Mouse (Mus musculus) midbrain, embryonic 10.5 days (tissue): ENCODE measurements around the gene Cnpy3. TPM values are rescaled to one million over a fixed set of nuclear protein-coding genes. Genes with fewer than 3 reads are reported as not detected.

ENCODE experiments used
- DNase-seq: peaks from one replicate; pipeline ENCODE4 v3.0.0-alpha.2; 2017; ENCODE audit warnings: low spot score
- H3K27ac ChIP-seq: fragments of 300-500 bp; sonication (generic); replicated peaks from 2 replicates; pipeline ENCODE4 v1.5.1; 2016; ENCODE audit warnings: mild to moderate bottlenecking
- H3K27me3 ChIP-seq: fragments of 300-500 bp; sonication (generic); 2 replicates; pipeline ENCODE4 v1.6.1; 2016; ENCODE audit warnings: low read depth, mild to moderate bottlenecking; ENCODE audit not compliant: poor library complexity, severe bottlenecking
- H3K36me3 ChIP-seq: fragments of 300-500 bp; sonication (generic); 2 replicates; pipeline ENCODE4 v1.6.1; 2016; ENCODE audit warnings: mild to moderate bottlenecking, moderate library complexity
- H3K4me1 ChIP-seq: fragments of 300-500 bp; sonication (generic); 2 replicates; pipeline ENCODE4 v1.6.1; 2016
- H3K4me3 ChIP-seq: fragments of 300-500 bp; sonication (generic); 2 replicates; pipeline ENCODE4 v1.5.1; 2016; ENCODE audit warnings: mild to moderate bottlenecking, moderate library complexity
- H3K9me3 ChIP-seq: fragments of 300-500 bp; sonication (generic); replicated peaks from 2 replicates; pipeline ENCODE4 v1.6.1; 2016; ENCODE audit warnings: mild to moderate bottlenecking
- WGBS: fragments of 180-500 bp; shearing (Covaris S2); methylation state at CpG from one replicate; pipeline ENCODE4 v1.1.7; 2016; 5-methylcytosine and 5-hydroxymethylcytosine counted together
- polyA plus RNA-seq: library from polyadenylated mRNA; unstranded; fragments of >200 nt; fragmentation: Nextera tagmentation; extraction: Ambion mirVana; gene quantifications from 2 replicates; pipeline ENCODE4 v1.2.1, GENCODE M21; 2016

Gene Cnpy3
- polyA plus RNA-seq, 1 experiment from 2014 or later, result 75.0 TPM

- Histone ChIP-seq H3K36me3 (peaks cover 50% of the 10 kb centered on the region), H3K4me3 (no peak overlapping the region), H3K27ac (no peak overlapping the region), H3K4me1 (peaks cover 11% of the 10 kb centered on the region), H3K27me3 (peaks cover 28% of the 10 kb centered on the region), H3K9me3 (no peaks in the 10 kb centered on the region)
- no peak for DNase-seq
- 95% methylated on average over 26 of the region's 26 CpGs for WGBS
These were observed 26.0 kb downstream of the Cnpy3 start for GRCm38 (mm10) chr17:46725731-46726645.

GRCm38 (mm10) chr17:46725273-46725672 is 26.7 kb downstream of the Cnpy3 start:
- DNase-seq, result peak; percentile 44
- 55% methylated on average over 9 of the region's 9 CpGs for WGBS
- Histone ChIP-seq H3K4me1 (peaks cover 11% of the 10 kb centered on the region), H3K27me3 (peaks cover 26% of the 10 kb centered on the region), H3K9me3 (no peaks in the 10 kb centered on the region), H3K27ac (no peak overlapping the region), H3K4me3 (no peak overlapping the region), H3K36me3 (peaks cover 57% of the 10 kb centered on the region)

DNA sequence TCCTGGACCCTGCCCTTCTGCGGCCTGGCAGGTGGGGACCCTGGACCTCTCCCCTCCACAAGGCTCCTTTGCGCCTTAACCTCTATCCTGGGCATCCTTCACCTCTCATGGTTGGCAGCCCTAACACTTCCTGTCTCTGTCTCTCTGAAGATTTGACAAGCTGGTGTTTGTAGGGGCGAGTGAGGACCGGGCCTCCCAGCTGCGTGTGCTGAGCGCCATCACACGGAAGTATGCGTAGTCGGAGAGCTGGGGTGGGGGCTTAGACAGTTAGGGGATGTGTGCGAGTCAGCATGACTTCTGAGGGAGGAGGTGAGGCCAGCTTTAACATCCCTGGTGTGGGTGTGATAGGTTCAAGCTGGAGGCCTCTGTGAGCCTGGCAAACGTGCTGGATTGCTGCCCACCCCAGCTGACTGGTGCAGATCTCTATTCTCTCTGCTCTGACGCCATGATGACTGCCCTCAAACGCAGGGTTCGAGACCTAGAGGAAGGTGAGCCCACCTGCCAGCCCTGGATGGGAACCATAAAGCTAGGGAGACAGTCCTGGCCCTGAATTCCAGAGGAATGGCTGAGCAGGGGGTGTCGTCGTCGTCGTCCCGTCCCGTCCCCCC is 27.4 kb downstream of the Cnpy3 start:
- H3K27ac ChIP-seq, result no peak overlapping the region
- WGBS, result 82% methylated on average over 20 of the region's 20 CpGs
- DNase-seq, result no peak
- peaks cover 57% of the 10 kb centered on the region for H3K36me3 ChIP-seq
- H3K4me1 ChIP-seq, result peaks cover 11% of the 10 kb centered on the region
- peaks cover 19% of the 10 kb centered on the region for H3K27me3 ChIP-seq
- H3K9me3 ChIP-seq, result no peaks in the 10 kb centered on the region
- H3K4me3 ChIP-seq, result no peak overlapping the region

DNA sequence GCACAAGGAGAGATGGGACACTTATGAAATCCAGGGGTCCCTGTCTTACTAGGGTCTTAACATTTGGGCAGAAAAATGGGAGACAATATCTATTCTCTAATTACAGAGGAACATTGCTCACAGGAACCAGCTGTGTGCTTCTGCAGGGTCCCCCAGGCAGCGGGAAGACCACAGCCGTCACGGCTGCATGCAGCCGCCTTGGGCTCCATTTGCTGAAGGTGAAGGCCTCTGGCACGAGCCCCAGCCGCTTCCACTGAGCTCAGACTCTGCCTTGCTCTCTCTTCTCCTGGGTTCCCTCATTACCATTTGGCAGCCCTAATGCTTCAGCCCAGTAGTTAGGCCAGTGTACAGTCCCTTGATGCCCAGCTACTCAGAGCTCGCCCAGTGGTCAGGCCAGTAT is 30.9 kb downstream of the Cnpy3 start:
- no peak for DNase-seq
- no peaks in the 10 kb centered on the region for H3K9me3 ChIP-seq
- H3K4me1 ChIP-seq, result peaks cover 5% of the 10 kb centered on the region; the same call in 1 of the 2 replicates
- WGBS, result 90% methylated on average over 7 of the region's 7 CpGs
- H3K27me3 ChIP-seq, result no peaks in the 10 kb centered on the region
- no peak overlapping the region for H3K4me3 ChIP-seq
- H3K27ac ChIP-seq, result no peak overlapping the region
- H3K36me3 ChIP-seq, result peaks cover 75% of the 10 kb centered on the region

DNA sequence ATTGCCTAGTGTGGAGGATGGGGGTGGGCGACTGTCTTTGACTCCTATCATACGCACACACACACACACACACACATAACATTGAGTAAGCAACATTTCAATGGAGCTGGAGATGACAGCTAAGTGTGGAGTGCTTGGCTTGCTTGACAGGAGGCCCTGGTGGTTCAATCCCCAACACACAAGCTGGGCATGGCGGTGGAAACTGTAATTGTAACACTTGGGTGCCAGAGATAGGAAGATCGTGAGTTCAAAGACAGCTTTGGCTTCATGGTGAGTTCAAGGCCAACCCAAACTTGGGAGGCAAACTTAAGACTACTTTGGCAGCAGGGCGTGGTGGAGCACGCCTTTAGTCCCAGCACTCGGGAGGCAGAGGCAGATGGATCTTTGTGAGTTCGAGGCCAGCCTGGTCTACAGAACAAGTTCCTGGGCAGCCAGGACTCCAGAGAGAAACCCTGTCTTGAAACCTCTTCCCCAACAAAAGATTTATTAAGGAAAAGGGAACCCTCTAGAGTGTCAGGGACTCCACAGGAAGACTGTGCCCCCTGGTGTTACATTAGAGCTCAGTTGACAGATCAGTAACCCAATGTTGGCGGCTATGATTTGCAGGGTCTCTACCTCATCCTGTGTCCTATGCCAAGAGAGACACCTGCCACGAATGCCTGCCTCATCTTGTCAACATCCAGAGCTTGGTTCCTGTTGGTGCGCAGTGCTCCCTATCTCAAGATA is 37.1 kb downstream of the Cnpy3 start:
- Histone ChIP-seq H3K27ac (no peak overlapping the region), H3K27me3 (no peaks in the 10 kb centered on the region), H3K9me3 (no peaks in the 10 kb centered on the region), H3K36me3 (peaks cover 52% of the 10 kb centered on the region), H3K4me1 (peaks cover 31% of the 10 kb centered on the region), H3K4me3 (no peak overlapping the region)
- WGBS, result 94% methylated on average over 11 of the region's 11 CpGs
- no peak for DNase-seq

- WGBS, result 91% methylated on average over 9 of the region's 9 CpGs
- Histone ChIP-seq H3K36me3 (peaks cover 48% of the 10 kb centered on the region), H3K4me3 (no peak overlapping the region)
These were observed 38.2 kb downstream of the Cnpy3 start for GRCm38 (mm10) chr17:46713849-46714248.

GRCm38 (mm10) chr17:46712442-46712841 is 39.6 kb downstream of the Cnpy3 start:
- H3K27ac ChIP-seq, result no peak overlapping the region; the same call in 1 of the 2 replicates
- DNase-seq, result no peak
- 78% methylated on average over 7 of the region's 7 CpGs for WGBS

More at GRCm38 (mm10) chr17:46713849-46714248, 38.2 kb downstream of the Cnpy3 start:
- Histone ChIP-seq H3K27me3 (no peaks in the 10 kb centered on the region), H3K4me1 (peaks cover 31% of the 10 kb centered on the region), H3K27ac (no peak overlapping the region), H3K9me3 (no peaks in the 10 kb centered on the region)
- DNase-seq, result no peak

GRCm38 (mm10) chr17:46711612-46712271 is 40.3 kb downstream of the Cnpy3 start:
- peaks cover 38% of the 10 kb centered on the region for H3K36me3 ChIP-seq
- peaks cover 32% of the 10 kb centered on the region for H3K4me1 ChIP-seq
- no peaks in the 10 kb centered on the region for H3K9me3 ChIP-seq
- peak overlapping the region; percentile 99 for H3K4me3 ChIP-seq
- H3K27me3 ChIP-seq, result no peaks in the 10 kb centered on the region
- H3K27ac ChIP-seq, result peak overlapping the region; percentile 84
- under 1% methylated on average over 76 of the region's 76 CpGs for WGBS
- no peak for DNase-seq

More at GRCm38 (mm10) chr17:46712442-46712841, 39.6 kb downstream of the Cnpy3 start:
- peaks cover 45% of the 10 kb centered on the region for H3K36me3 ChIP-seq
- no peaks in the 10 kb centered on the region for H3K9me3 ChIP-seq
- H3K4me3 ChIP-seq, result peak overlapping the region; percentile 99
- peaks cover 31% of the 10 kb centered on the region for H3K4me1 ChIP-seq
- no peaks in the 10 kb centered on the region for H3K27me3 ChIP-seq

GRCm38 (mm10) chr17:46710959-46711597 is 40.9 kb downstream of the Cnpy3 start, which contains the start of gene Pex6:
Gene Pex6, plus strand, starts transcription at chr17:46711463.
- H3K27ac ChIP-seq, result peak within 1 kb of the TSS; percentile 84
- DNase-seq, result peak; percentile 94
- H3K4me3 ChIP-seq, result peak within 1 kb of the TSS; percentile 99
- peaks cover 38% of the 10 kb centered on the region for H3K4me1 ChIP-seq
- H3K36me3 ChIP-seq, result peaks cover 32% of the 10 kb centered on the region
- no peaks in the 10 kb centered on the region for H3K9me3 ChIP-seq
- no peaks in the 10 kb centered on the region for H3K27me3 ChIP-seq
- WGBS, result 9% methylated on average over 36 of the region's 36 CpGs

- H3K4me1 ChIP-seq, result peaks cover 55% of the 10 kb centered on the region
- peaks cover 8% of the 10 kb centered on the region for H3K36me3 ChIP-seq
- no peak for DNase-seq
- no peaks in the 10 kb centered on the region for H3K27me3 ChIP-seq
- peak overlapping the region; percentile 9; the same call in 1 of the 2 replicates for H3K4me3 ChIP-seq
- WGBS, result 90% methylated on average over 14 of the region's 14 CpGs
- H3K9me3 ChIP-seq, result no peaks in the 10 kb centered on the region
- H3K27ac ChIP-seq, result no peak overlapping the region
These were observed 45.5 kb downstream of the Cnpy3 start for GRCm38 (mm10) chr17:46706375-46707089.
